8 mouse cellular contexts compared by ENCODE assay signal in the genomic region with DNA sequence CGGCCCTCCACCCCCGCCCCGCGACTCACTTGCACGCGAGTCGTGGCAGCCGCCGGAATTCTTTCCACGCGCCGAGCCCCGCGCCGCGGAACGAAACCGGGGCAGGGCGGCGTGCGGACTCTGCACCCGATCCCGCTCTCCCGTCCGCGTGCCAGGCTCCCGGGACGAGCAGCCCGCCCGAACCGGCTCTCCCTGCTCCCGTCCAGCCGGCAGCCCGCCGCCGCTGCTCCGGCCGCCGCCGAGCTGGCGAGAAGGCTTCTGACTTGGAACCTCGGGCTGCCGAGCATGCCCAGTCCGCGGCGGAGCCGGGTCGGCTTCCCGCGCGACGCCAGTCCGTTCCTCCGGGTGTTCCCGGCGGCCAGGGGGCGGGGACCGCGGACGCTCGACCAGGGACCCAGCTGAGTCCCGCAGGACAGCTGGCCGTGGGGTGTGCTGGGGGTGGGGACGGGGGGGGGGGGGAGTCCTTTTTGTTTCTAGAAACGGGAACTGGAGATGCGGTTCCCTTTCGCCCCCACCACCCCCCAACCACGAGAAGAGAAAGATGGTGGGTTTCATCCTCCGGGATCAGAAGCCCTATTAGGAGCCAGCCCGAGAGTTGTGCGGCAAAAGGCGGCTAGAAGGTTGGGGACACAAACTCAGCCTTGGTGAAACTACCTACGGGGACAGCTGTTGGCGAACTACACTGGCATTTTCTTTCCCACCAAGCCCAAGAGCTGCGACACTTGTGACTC. TPM values are rescaled to one million over a fixed set of nuclear protein-coding genes. Genes with fewer than 3 reads are reported as not detected.
DNase-seq lines count a peak whose midpoint lies in the region; ATAC-seq and TF ChIP-seq lines count a peak whose summit lies in the region.

No protein-coding gene starts in this region.

- H3K4me1 ChIP-seq in cortical plate, adult 2 months (ENCODE audit: control insufficient read depth, insufficient read depth, low read length), result peaks cover 2% of the 10 kb centered on the region; the same call in 1 of the 2 replicates
- H3K4me1 ChIP-seq in intestine, embryonic 14.5 days (replicated peaks; ENCODE audit: control insufficient read depth, insufficient read depth, low read length), result peaks cover 11% of the 10 kb centered on the region; the same call in 1 of the 2 replicates
- peaks cover 34% of the 10 kb centered on the region for H3K4me1 ChIP-seq in midbrain, embryonic 10.5 days

- ATAC-seq in intestine, embryonic 14.5 days (replicated peaks; ENCODE audit: low FRiP score, low TSS enrichment, low read depth), result peak; percentile 88

- no peaks in the 10 kb centered on the region for H3K9me3 ChIP-seq in intestine, embryonic 14.5 days (ENCODE audit: control insufficient read depth, low read length)
- peaks cover 4% of the 10 kb centered on the region; the same call in 1 of the 2 replicates for H3K9me3 ChIP-seq in midbrain, embryonic 10.5 days (replicated peaks)

- intact Hi-C loops in gastrocnemius, postnatal 14 days (cut with DNase I; ENCODE audit: low total_unique reads), result no loop called here
- intact Hi-C loops in left cerebral cortex, postnatal 36 days (cut with DNase I), result loop anchor here (5.0 kb wide), 2 partner anchors 66 to 281 kb away; a partner anchor contains a TSS

- under 1% methylated on average over 72 of the region's 75 CpGs for WGBS in intestine, embryonic 14.5 days
- WGBS in midbrain, embryonic 10.5 days, result under 1% methylated on average over 64 of the region's 75 CpGs

- H3K9ac ChIP-seq in intestine, embryonic 14.5 days (ENCODE audit: low read length), result peak overlapping the region; percentile 84

- H3K27ac ChIP-seq in cortical plate, adult 2 months (ENCODE audit: insufficient read depth, low read length), result peak overlapping the region; percentile 95
- peak overlapping the region; percentile 89 for H3K27ac ChIP-seq in intestine, embryonic 14.5 days (ENCODE audit: low read depth)
- H3K27ac ChIP-seq in midbrain, embryonic 10.5 days (replicated peaks), result peak overlapping the region; percentile 98

- H3K4me2 ChIP-seq in intestine, embryonic 14.5 days (ENCODE audit: low read length), result peak overlapping the region; percentile 95

- H3K4me3 ChIP-seq in cortical plate, adult 2 months (ENCODE audit: insufficient read depth, low read length), result peak overlapping the region; percentile 97
- H3K4me3 ChIP-seq in intestine, embryonic 14.5 days (ENCODE audit: low read depth, low read length), result peak overlapping the region; percentile 77
- H3K4me3 ChIP-seq in midbrain, embryonic 10.5 days, result peak overlapping the region; percentile 80

- H3K36me3 ChIP-seq in intestine, embryonic 14.5 days (ENCODE audit: control insufficient read depth, insufficient read depth, low read length), result no peaks in the 10 kb centered on the region; the same call in 1 of the 2 replicates
- peaks cover 9% of the 10 kb centered on the region for H3K36me3 ChIP-seq in midbrain, embryonic 10.5 days

- no peak for TF ChIP-seq CTCF in cortical plate, adult 2 months (IDR thresholded peaks at IDR 0.05; ENCODE audit: extremely low read depth, insufficient read depth, low read length)

- peak; percentile 26; the same call in 1 of the 2 replicates for TF ChIP-seq POLR2A in cortical plate, adult 2 months (IDR thresholded peaks at IDR 0.05; ENCODE audit: extremely low read depth, insufficient read depth, low read length)

- peak; percentile 98 for DNase-seq in adrenal gland, adult (ENCODE audit: inconsistent age in 2 of 2, low spot score in 1 of 2)
- peak; percentile 97 for DNase-seq in gastrocnemius, postnatal 14 days
- DNase-seq in intestine, embryonic 14.5 days (ENCODE audit: low spot score), result peak; percentile 92
- peak; percentile 94 to 97 for DNase-seq in left cerebral cortex, postnatal 36 days (ENCODE audit: low spot score in 2 of 2)
- DNase-seq in midbrain, embryonic 10.5 days (ENCODE audit: low spot score), result peak; percentile 92
- peak; percentile 87 for DNase-seq in right cerebral cortex, postnatal 4 days
- peak; percentile 94 for DNase-seq in yolk sac, embryonic 10.5 days (ENCODE audit: low spot score)

- no peaks in the 10 kb centered on the region for H3K27me3 ChIP-seq in intestine, embryonic 14.5 days (replicated peaks; ENCODE audit: control insufficient read depth, insufficient read depth, low read length)
- peaks cover 9% of the 10 kb centered on the region for H3K27me3 ChIP-seq in midbrain, embryonic 10.5 days (ENCODE audit: low read depth, poor library complexity, severe bottlenecking)

RNA-seq across cellular contexts. Expression of a gene that starts 1.2 kb away (rescaled TPM):
- polyA plus RNA-seq in cortical plate, adult 2 months (2012; rRNA removed), result 34.3 and 37.6 TPM in 2 replicates
- total RNA-seq in gastrocnemius, postnatal 14 days (2021), result 10 to 100 TPM; 35.2 to 55.0 TPM
- polyA plus RNA-seq in intestine, embryonic 14.5 days (2014; fragmentation: Nextera tagmentation; extraction: Ambion mirVana), result 37.5 and 38.2 TPM in 2 replicates
- 10 to 100 TPM; 38.5 to 58.1 TPM for total RNA-seq in left cerebral cortex, postnatal 36 days (2021)
- 13.1 and 14.6 TPM in 2 replicates for polyA plus RNA-seq in midbrain, embryonic 10.5 days (2016; fragmentation: Nextera tagmentation; extraction: Ambion mirVana)

Comparison
In these comparisons a context has a peak if more than half of its experiments do, and no peak if none do; other contexts are left out.
1. Peak in every context shown above with its lines: DNase-seq, ATAC-seq, H3K4me3 ChIP-seq and H3K27ac ChIP-seq.